Mouse (Mus musculus) MEL (cell line): ENCODE data around the gene Hacl1. TPM values are rescaled to one million over a fixed set of nuclear protein-coding genes. Genes with fewer than 3 reads are reported as not detected.

Experiments
- DNase-seq: peaks from one replicate; pipeline ENCODE4 v3.0.0; 2011; ENCODE audit warnings: low read depth, low spot score
- H3K27ac ChIP-seq: 2 replicates; pipeline ENCODE4 v1.5.1; 2012; ENCODE audit warnings: low read depth, mild to moderate bottlenecking, control low read depth, low read length, moderate library complexity; ENCODE audit not compliant: control insufficient read depth
- H3K27me3 ChIP-seq, 2 experiments: fragments of 150-350 bp in 1 of 2; sonication (generic) in 1 of 2; 2 replicates each; pipeline ENCODE4 v1.6.1; 2012; ENCODE audit warnings: low read length in 2 of 2, mild to moderate bottlenecking in 2 of 2, improper control_type of control experiment in 1 of 2, moderate library complexity in 1 of 2; ENCODE audit not compliant: insufficient read depth in 2 of 2, control insufficient read depth in 1 of 2
- H3K36me3 ChIP-seq, 2 experiments: 2 replicates each; pipeline ENCODE4 v1.6.1; 2012 to 2014; ENCODE audit warnings: low read length in 2 of 2, improper control_type of control experiment in 1 of 2, inconsistent platforms in 1 of 2, mild to moderate bottlenecking in 1 of 2; ENCODE audit not compliant: insufficient read depth in 2 of 2, control insufficient read depth in 1 of 2
- H3K4me1 ChIP-seq, 2 experiments: fragments of 150-350 bp in 1 of 2; sonication (generic) in 1 of 2; 2 replicates each; pipeline ENCODE4 v1.6.1; 2012; ENCODE audit warnings: low read length in 2 of 2, improper control_type of control experiment in 1 of 2, mild to moderate bottlenecking in 1 of 2; ENCODE audit not compliant: insufficient read depth in 2 of 2, control insufficient read depth in 1 of 2
- H3K4me3 ChIP-seq, 2 experiments: fragments of 150-350 bp in 1 of 2; sonication (generic) in 1 of 2; 2 replicates each; pipeline ENCODE4 v1.5.1; 2012; ENCODE audit warnings: low read depth in 2 of 2, low read length in 2 of 2, mild to moderate bottlenecking in 2 of 2, moderate library complexity in 2 of 2, control low read depth in 1 of 2, improper control_type of control experiment in 1 of 2; ENCODE audit not compliant: control insufficient read depth in 1 of 2, insufficient read depth in 1 of 2
- H3K79me2 ChIP-seq: 2 replicates; pipeline ENCODE4 v1.6.1; 2012; ENCODE audit warnings: mild to moderate bottlenecking, low read length, moderate library complexity; ENCODE audit not compliant: control insufficient read depth, poor library complexity, insufficient read depth
- H3K9ac ChIP-seq: 2 replicates; pipeline ENCODE4 v1.6.1; 2012; ENCODE audit warnings: low read depth, mild to moderate bottlenecking, control low read depth, low read length, moderate library complexity; ENCODE audit not compliant: control insufficient read depth, poor library complexity, severe bottlenecking
- H3K9me3 ChIP-seq: fragments of 150-350 bp; sonication (generic); replicated peaks from 2 replicates; pipeline ENCODE4 v1.6.1; 2012; ENCODE audit warnings: mild to moderate bottlenecking, low read length, improper control_type of control experiment, moderate library complexity; ENCODE audit not compliant: insufficient read depth
- CHD2 ChIP-seq: IDR thresholded peaks from 2 replicates; pipeline ENCODE4 v1.6.1; 2011; ENCODE audit warnings: low read length, improper control_type of control experiment
- E2F4 ChIP-seq: IDR thresholded peaks from 2 replicates; pipeline ENCODE4 v1.6.1; 2011; ENCODE audit warnings: low read depth, low read length, improper control_type of control experiment, borderline replicate concordance
- ELF1 ChIP-seq: IDR thresholded peaks from 2 replicates; pipeline ENCODE4 v1.6.1; 2014; ENCODE audit warnings: low read depth, mild to moderate bottlenecking, inconsistent platforms, low read length, improper control_type of control experiment, moderate library complexity
- EP300 ChIP-seq, 2 experiments: IDR thresholded peaks; 2 replicates each; pipeline ENCODE4 v1.6.1; 2011; ENCODE audit warnings: improper control_type of control experiment in 2 of 2, low read length in 2 of 2, low read depth in 1 of 2, mild to moderate bottlenecking in 1 of 2
- GABPA ChIP-seq: IDR thresholded peaks from 2 replicates; pipeline ENCODE4 v1.6.1; 2012; ENCODE audit warnings: low read depth, mild to moderate bottlenecking, inconsistent platforms, low read length, improper control_type of control experiment, moderate library complexity
- GATA1 ChIP-seq: IDR thresholded peaks from 2 replicates; pipeline ENCODE4 v1.6.1; 2011; ENCODE audit warnings: low read depth, low read length, improper control_type of control experiment
- JUND ChIP-seq: IDR thresholded peaks from 2 replicates; pipeline ENCODE4 v1.6.1; 2011; ENCODE audit warnings: low read depth, mild to moderate bottlenecking, improper control_type of control experiment, low read length
- MAX ChIP-seq: IDR thresholded peaks from 2 replicates; pipeline ENCODE4 v1.6.1; 2011; ENCODE audit warnings: low read length, improper control_type of control experiment
- MAZ ChIP-seq: IDR thresholded peaks from 2 replicates; pipeline ENCODE4 v1.6.1; 2012; ENCODE audit warnings: low read depth, mild to moderate bottlenecking, inconsistent platforms, low read length, improper control_type of control experiment
- MYC ChIP-seq: IDR thresholded peaks from 2 replicates; pipeline ENCODE4 v1.6.1; 2011; ENCODE audit warnings: low read depth, mild to moderate bottlenecking, low read length, improper control_type of control experiment, moderate library complexity
- NELFE ChIP-seq: IDR thresholded peaks from 2 replicates; pipeline ENCODE4 v1.6.1; 2011; ENCODE audit warnings: low read depth, low read length, improper control_type of control experiment
- POLR2A ChIP-seq, 2 experiments: IDR thresholded peaks; 2 replicates each; pipeline ENCODE4 v1.6.1; 2011 to 2012; ENCODE audit warnings: low read length in 2 of 2, mild to moderate bottlenecking in 2 of 2, control low read depth in 1 of 2, improper control_type of control experiment in 1 of 2, low read depth in 1 of 2, moderate library complexity in 1 of 2; ENCODE audit not compliant: control insufficient read depth in 1 of 2, insufficient read depth in 1 of 2, poor library complexity in 1 of 2
- POLR2AphosphoS5 ChIP-seq: IDR thresholded peaks from 2 replicates; pipeline ENCODE4 v1.6.1; 2012; ENCODE audit warnings: low read depth, borderline replicate concordance, mild to moderate bottlenecking, inconsistent platforms, low read length, moderate library complexity, mixed read lengths
- RAD21 ChIP-seq: IDR thresholded peaks from 2 replicates; pipeline ENCODE4 v1.6.1; 2011; ENCODE audit warnings: mild to moderate bottlenecking, low read depth, low read length, improper control_type of control experiment
- SIN3A ChIP-seq: IDR thresholded peaks from 2 replicates; pipeline ENCODE4 v1.6.1; 2012; ENCODE audit warnings: low read length, improper control_type of control experiment, inconsistent platforms
- TAL1 ChIP-seq: IDR thresholded peaks from 2 replicates; pipeline ENCODE4 v1.6.1; 2012; ENCODE audit warnings: mild to moderate bottlenecking, inconsistent platforms, low read length, moderate library complexity, mixed read lengths
- TBP ChIP-seq: IDR thresholded peaks from 2 replicates; pipeline ENCODE4 v1.8.0; 2011; ENCODE audit warnings: low read depth, low read length, improper control_type of control experiment
- UBTF ChIP-seq: IDR thresholded peaks from 2 replicates; pipeline ENCODE4 v1.6.1; 2012; ENCODE audit warnings: low read depth, mild to moderate bottlenecking, inconsistent platforms, low read length, improper control_type of control experiment, moderate library complexity, borderline replicate concordance; ENCODE audit not compliant: insufficient read depth
- ZC3H11A ChIP-seq: IDR thresholded peaks from 2 replicates; pipeline ENCODE4 v1.6.1; 2012; ENCODE audit warnings: low read depth, mild to moderate bottlenecking, inconsistent platforms, low read length, improper control_type of control experiment
- ZMIZ1 ChIP-seq: IDR thresholded peaks from 2 replicates; pipeline ENCODE4 v1.6.1; 2012; ENCODE audit warnings: low read depth, mild to moderate bottlenecking, inconsistent platforms, low read length, improper control_type of control experiment, moderate library complexity
- polyA plus RNA-seq, 2 experiments: library from polyadenylated mRNA; stranded (reverse) in 1 of 2; unstranded in 1 of 2; fragments of >175 nt in 1 of 2; fragments of >200 nt in 1 of 2; gene quantifications; 2 replicates each; pipeline versions ENCODE4 v1.2.1 to v1.2.4; 2012; ENCODE audit warnings: low replicate concordance in 2 of 2, low read depth in 1 of 2; ENCODE audit not compliant: insufficient read length in 2 of 2, insufficient read depth in 1 of 2, missing spikeins in 1 of 2
- total RNA-seq: library from RNA; depleted of rRNA; stranded (reverse); fragments of 300-350 nt; gene quantifications from 2 replicates; pipeline ENCODE4 v1.2.3, GENCODE M21; 2012

The Hacl1 gene
- total and polyA plus RNA-seq, 3 experiments, result 7.7 to 13.3 TPM; not detected in 1

GRCm38 (mm10) chr14:31622748-31623147, 18.3 kb downstream of the Hacl1 start:
- Histone ChIP-seq H3K27ac (no peak overlapping the region), H3K9me3 (no peaks in the 10 kb centered on the region), H3K4me1 (peaks cover 3 to 4% of the 10 kb centered on the region in 2 experiments; a peak in 1 of 4 replicates), H3K4me3 (no peak overlapping the region), H3K27me3 (no peaks in the 10 kb centered on the region), H3K79me2 (no peaks in the 10 kb centered on the region)
- TF ChIP-seq POLR2A (IDR thresholded peaks at IDR 0.05; ENCODE audit: control insufficient read depth in 1 of 2, insufficient read depth in 1 of 2, low read depth in 1 of 2, low read length in 2 of 2, poor library complexity in 1 of 2) (no peak), E2F4 (no peak), JUND (no peak), MAX (no peak), POLR2AphosphoS5 (no peak), GATA1 (no peak), ZC3H11A (no peak), TBP (no peak), EP300 (IDR thresholded peaks at IDR 0.05; ENCODE audit: low read depth in 1 of 2, low read length in 2 of 2) (no peak), NELFE (no peak), ZMIZ1 (no peak), ELF1 (no peak), GABPA (no peak), RAD21 (no peak), SIN3A (no peak), TAL1 (no peak)
- TF ChIP-seq, all 39 proteins: peak for 0
- no peak overlapping the region for H3K9ac ChIP-seq
- DNase-seq, result no peak
- H3K36me3 ChIP-seq, result no peaks in the 10 kb centered on the region

- Histone ChIP-seq H3K9me3 (no peaks in the 10 kb centered on the region), H3K4me3 (no peak overlapping the region), H3K79me2 (no peaks in the 10 kb centered on the region), H3K9ac (no peak overlapping the region), H3K27ac (no peak overlapping the region), H3K36me3 (no peaks in the 10 kb centered on the region), H3K4me1 (peaks cover 3 to 4% of the 10 kb centered on the region in 2 experiments; a peak in 1 of 4 replicates), H3K27me3 (no peaks in the 10 kb centered on the region)
- DNase-seq, result no peak
- TF ChIP-seq GABPA (no peak), SIN3A (no peak), UBTF (no peak), CHD2 (no peak), ZC3H11A (no peak), GATA1 (no peak), MYC (no peak), MAZ (no peak)
Measured at GRCm38 (mm10) chr14:31620591-31621223, 20.4 kb downstream of the Hacl1 start.
